Mouse (Mus musculus) myocyte (in vitro differentiated cells): Measurements from ENCODE around the gene Zfp518b. TPM values are rescaled to one million over a fixed set of nuclear protein-coding genes. Genes with fewer than 3 reads are reported as not detected.

ENCODE experiments used
- H3K27me3 ChIP-seq: one replicate; pipeline ENCODE4 v1.6.1; 2011; ENCODE audit not compliant: control insufficient read depth, insufficient read depth, insufficient read length
- H3K36me3 ChIP-seq: one replicate; pipeline ENCODE4 v1.6.1; 2011; ENCODE audit not compliant: control insufficient read depth, insufficient read depth
- H3K4me2 ChIP-seq: one replicate; pipeline ENCODE4 v1.6.1; 2011; ENCODE audit warnings: low read depth, control low read depth
- H3K4me3 ChIP-seq: one replicate; pipeline ENCODE4 v1.5.1; 2011; ENCODE audit warnings: mild to moderate bottlenecking, control low read depth, moderate library complexity
- H3K79me2 ChIP-seq: one replicate; pipeline ENCODE4 v1.6.1; 2011; ENCODE audit not compliant: control insufficient read depth, insufficient read depth
- H3ac ChIP-seq: one replicate; pipeline ENCODE4 v1.6.1; 2011; ENCODE audit not compliant: control insufficient read depth, insufficient read length
- CEBPB ChIP-seq: IDR thresholded peaks from 2 replicates; pipeline ENCODE4 v1.6.1; 2011; ENCODE audit warnings: mild to moderate bottlenecking, moderate library complexity; ENCODE audit not compliant: poor library complexity, insufficient read depth, severe bottlenecking
- E2F4 ChIP-seq: IDR thresholded peaks from one replicate; pipeline ENCODE4 v1.6.1; 2011; ENCODE audit warnings: mild to moderate bottlenecking, control low read depth, moderate library complexity; ENCODE audit not compliant: insufficient read depth
- MAX ChIP-seq: IDR thresholded peaks from one replicate; pipeline ENCODE4 v1.6.1; 2011; ENCODE audit warnings: low read depth, mild to moderate bottlenecking, control low read depth
- MYOD1 ChIP-seq, 3 experiments: IDR thresholded peaks; one replicate each; pipeline ENCODE4 v1.6.1; 2011; ENCODE audit warnings: control low read depth in 2 of 3, low read depth in 2 of 3, mild to moderate bottlenecking in 2 of 3, moderate library complexity in 1 of 3; ENCODE audit not compliant: insufficient read length in 2 of 3, control insufficient read depth in 1 of 3
- MYOG ChIP-seq, 3 experiments: IDR thresholded peaks; one replicate each; pipeline ENCODE4 v1.6.1; 2011; ENCODE audit warnings: control low read depth in 2 of 3, low read depth in 2 of 3, mild to moderate bottlenecking in 2 of 3; ENCODE audit not compliant: insufficient read length in 2 of 3, control insufficient read depth in 1 of 3, insufficient read depth in 1 of 3
- POLR2A ChIP-seq: IDR thresholded peaks from one replicate; pipeline ENCODE4 v1.6.1; 2011; ENCODE audit warnings: low read depth, mild to moderate bottlenecking, control low read depth, moderate library complexity; ENCODE audit not compliant: insufficient read length
- POLR2AphosphoS2 ChIP-seq: IDR thresholded peaks from one replicate; pipeline ENCODE4 v1.6.1; 2011; ENCODE audit warnings: low read depth, control low read depth; ENCODE audit not compliant: insufficient read length
- REST ChIP-seq: IDR thresholded peaks from one replicate; pipeline ENCODE4 v1.6.1; 2011; ENCODE audit warnings: mild to moderate bottlenecking, control low read depth, moderate library complexity; ENCODE audit not compliant: insufficient read depth, insufficient read length
- SRF ChIP-seq: IDR thresholded peaks from one replicate; pipeline ENCODE4 v1.6.1; 2011; ENCODE audit warnings: low read depth; ENCODE audit not compliant: control insufficient read depth, insufficient read length
- TCF12 ChIP-seq: IDR thresholded peaks from one replicate; pipeline ENCODE4 v1.6.1; 2011; ENCODE audit warnings: mild to moderate bottlenecking, control low read depth; ENCODE audit not compliant: poor library complexity, insufficient read depth, severe bottlenecking
- TCF3 ChIP-seq: IDR thresholded peaks from one replicate; pipeline ENCODE4 v1.6.1; 2011; ENCODE audit warnings: low read depth, control low read depth; ENCODE audit not compliant: insufficient read length
- USF1 ChIP-seq: IDR thresholded peaks from one replicate; pipeline ENCODE4 v1.6.1; 2011; ENCODE audit warnings: low read depth, mild to moderate bottlenecking, control low read depth, moderate library complexity
- polyA plus RNA-seq: library from polyadenylated mRNA; unstranded; fragments of >200 nt; fragmentation: generic; extraction: Trizol; gene quantifications from one replicate; pipeline ENCODE4 v1.2.1, GENCODE M21; 2012; ENCODE audit warnings: missing spikeins

Gene Zfp518b
- polyA plus RNA-seq, 1 experiment: 3.1 TPM

DNA sequence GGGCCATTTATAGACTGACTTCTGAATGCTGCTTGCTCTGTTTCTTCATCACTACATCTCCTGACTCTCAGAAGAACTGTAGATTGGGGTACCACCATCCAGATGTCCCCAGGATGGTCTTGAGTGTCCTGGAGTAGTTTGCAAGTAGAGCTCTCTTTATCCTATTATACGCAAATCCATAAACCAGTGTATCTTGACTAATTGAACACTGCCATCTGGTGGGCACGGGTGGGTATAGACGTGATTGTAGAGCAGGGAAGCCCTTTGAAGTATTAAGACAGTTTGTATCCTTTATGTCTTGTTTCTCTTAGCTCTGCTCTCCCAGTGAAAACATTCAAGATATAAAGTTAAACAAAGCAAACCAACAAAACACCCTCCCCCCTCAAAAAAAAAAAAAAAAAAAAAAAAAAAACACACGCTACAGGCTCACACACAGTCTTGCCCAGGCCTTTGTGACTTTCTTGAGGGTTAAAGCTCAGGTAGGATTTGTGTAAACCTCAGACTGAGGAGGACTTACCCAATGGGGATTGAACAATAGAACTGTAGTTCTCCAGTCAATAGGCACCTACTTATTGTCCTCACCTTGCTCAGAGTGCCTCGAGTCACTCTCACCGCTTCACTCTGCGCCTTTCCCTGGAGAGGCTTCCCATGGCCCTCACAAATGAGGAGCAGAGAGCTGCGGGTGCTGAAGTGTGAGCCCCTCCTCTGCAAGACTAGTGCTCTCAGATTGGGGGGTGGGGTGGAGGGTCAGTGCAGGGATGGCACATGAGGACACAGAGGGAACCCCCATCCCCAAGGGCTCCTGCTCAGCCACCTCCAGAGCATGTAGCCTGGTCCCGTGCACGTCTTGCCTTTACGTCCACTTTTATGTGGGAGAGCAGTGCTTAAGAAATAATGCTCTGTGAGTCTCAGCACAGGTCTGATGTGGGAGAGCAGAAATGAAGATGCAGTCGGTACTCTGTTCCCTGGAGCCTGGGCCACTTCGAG lies 51.9 kb downstream of the Zfp518b start:
- no peak for TF ChIP-seq USF1
- TF ChIP-seq REST: no peak
- no peak for TF ChIP-seq SRF
- no peak for TF ChIP-seq TCF3
- TF ChIP-seq TCF12: no peak
- no peak for TF ChIP-seq MYOG (IDR thresholded peaks at IDR 0.05; ENCODE audit: control insufficient read depth in 1 of 3, insufficient read depth in 1 of 3, insufficient read length in 2 of 3, low read depth in 2 of 3)
- TF ChIP-seq CEBPB: no peak
- TF ChIP-seq POLR2AphosphoS2: no peak
- no peak for TF ChIP-seq MAX
- TF ChIP-seq POLR2A: no peak
- Histone ChIP-seq H3K4me2 (no peak overlapping the region), H3K36me3 (no peaks in the 10 kb centered on the region), H3K4me3 (no peak overlapping the region), H3K27me3 (no peaks in the 10 kb centered on the region), H3ac (no peak overlapping the region), H3K79me2 (no peaks in the 10 kb centered on the region)

DNA sequence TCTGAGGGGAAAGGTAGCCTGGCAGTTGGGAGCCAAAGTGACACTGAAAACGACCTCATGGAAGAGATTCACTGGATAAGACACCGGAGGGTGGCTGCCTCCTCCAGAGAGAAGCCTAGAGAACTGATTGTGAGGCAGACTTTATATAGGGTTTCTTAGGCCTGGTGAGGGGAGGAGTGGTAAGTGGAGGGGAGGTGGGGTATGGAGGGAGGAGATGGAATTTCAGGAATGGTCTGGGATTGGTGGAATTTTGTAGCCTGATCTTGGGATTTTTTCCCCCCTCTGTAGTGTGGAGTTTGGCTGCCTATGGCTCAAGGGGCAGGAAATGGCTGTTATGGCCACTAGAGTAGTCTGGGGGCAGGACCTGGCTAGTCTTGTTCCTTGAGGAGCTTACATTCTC lies 56.6 kb downstream of the Zfp518b start:
- Histone ChIP-seq H3ac (no peak overlapping the region), H3K4me2 (no peak overlapping the region), H3K79me2 (no peaks in the 10 kb centered on the region), H3K27me3 (no peaks in the 10 kb centered on the region), H3K36me3 (no peaks in the 10 kb centered on the region), H3K4me3 (no peak overlapping the region)
- TF ChIP-seq SRF (no peak), MYOD1 (IDR thresholded peaks at IDR 0.05; ENCODE audit: control insufficient read depth in 1 of 3, insufficient read length in 2 of 3, low read depth in 2 of 3) (no peak), REST (no peak), POLR2AphosphoS2 (no peak), E2F4 (no peak), USF1 (no peak)

DNA sequence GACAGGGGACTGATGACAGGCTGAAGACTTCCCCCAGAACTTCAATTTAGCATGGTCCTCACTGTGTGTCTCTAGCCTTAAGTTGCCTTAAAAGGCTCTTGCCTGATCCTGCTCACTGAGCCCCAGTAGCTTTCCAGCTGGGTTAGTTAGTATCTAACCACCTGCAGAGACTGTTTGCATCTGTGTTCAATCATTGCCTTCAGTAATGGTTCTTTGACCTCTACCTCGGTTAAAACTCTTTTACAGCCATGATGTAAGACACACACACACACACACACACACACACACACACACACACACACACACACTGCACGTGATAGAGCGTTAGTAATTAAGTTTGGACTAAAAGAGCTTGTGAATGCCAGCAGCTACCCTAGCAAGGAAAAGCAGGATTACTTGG lies 57.7 kb downstream of the Zfp518b start:
- H3K4me2 ChIP-seq: no peak overlapping the region
- H3K79me2 ChIP-seq: no peaks in the 10 kb centered on the region
- H3K4me3 ChIP-seq: no peak overlapping the region
- no peaks in the 10 kb centered on the region for H3K27me3 ChIP-seq
- no peaks in the 10 kb centered on the region for H3K36me3 ChIP-seq
- TF ChIP-seq TCF12: no peak
- no peak for TF ChIP-seq MAX
- no peak for TF ChIP-seq TCF3
- no peak for TF ChIP-seq MYOD1 (IDR thresholded peaks at IDR 0.05; ENCODE audit: control insufficient read depth in 1 of 3, insufficient read length in 2 of 3, low read depth in 2 of 3)
- no peak for TF ChIP-seq POLR2AphosphoS2
- no peak for TF ChIP-seq REST
- no peak for TF ChIP-seq CEBPB
- no peak for TF ChIP-seq POLR2A
- no peak for TF ChIP-seq MYOG (IDR thresholded peaks at IDR 0.05; ENCODE audit: control insufficient read depth in 1 of 3, insufficient read depth in 1 of 3, insufficient read length in 2 of 3, low read depth in 2 of 3)
- TF ChIP-seq E2F4: no peak
- TF ChIP-seq USF1: no peak
- no peak for TF ChIP-seq SRF
- no peak overlapping the region for H3ac ChIP-seq

DNA sequence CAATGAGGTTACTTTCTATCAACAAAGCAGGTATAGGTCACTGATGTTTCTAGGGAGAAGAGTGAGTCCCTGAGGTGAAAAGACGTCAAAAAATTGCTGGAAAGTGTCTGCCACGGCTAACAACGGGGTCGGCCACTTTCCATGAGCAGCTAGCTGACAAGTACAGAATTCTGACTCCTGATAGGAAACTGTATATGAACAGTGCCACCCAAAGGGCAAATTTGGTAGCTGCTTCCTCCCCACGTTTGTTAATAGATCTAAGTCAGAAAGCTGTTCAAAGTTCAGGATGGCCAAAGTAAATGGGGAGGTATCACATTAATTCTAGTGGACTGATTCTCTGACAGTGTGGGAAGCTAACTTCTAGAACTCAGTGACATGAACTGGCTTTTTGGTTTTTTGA lies 63.8 kb downstream of the Zfp518b start:
- TF ChIP-seq SRF (no peak), CEBPB (no peak), POLR2A (no peak), POLR2AphosphoS2 (no peak), MYOD1 (IDR thresholded peaks at IDR 0.05; ENCODE audit: control insufficient read depth in 1 of 3, insufficient read length in 2 of 3, low read depth in 2 of 3) (no peak), MAX (no peak), E2F4 (no peak), TCF3 (no peak), TCF12 (no peak), MYOG (IDR thresholded peaks at IDR 0.05; ENCODE audit: control insufficient read depth in 1 of 3, insufficient read depth in 1 of 3, insufficient read length in 2 of 3, low read depth in 2 of 3) (no peak), USF1 (no peak), REST (no peak)
- no peaks in the 10 kb centered on the region for H3K79me2 ChIP-seq
- H3K27me3 ChIP-seq: peaks cover 10% of the 10 kb centered on the region
- no peak overlapping the region for H3ac ChIP-seq
- H3K36me3 ChIP-seq: no peaks in the 10 kb centered on the region
- no peak overlapping the region for H3K4me3 ChIP-seq
- H3K4me2 ChIP-seq: no peak overlapping the region
